Mouse (Mus musculus): ENCODE data around the gene 6030498E09Rik. TPM values are rescaled to one million over a fixed set of nuclear protein-coding genes. Genes with fewer than 3 reads are reported as not detected.

6030498E09Rik gene
- polyA plus RNA-seq, 1 experiment from 2014 or later, result 1.7 TPM

DNA sequence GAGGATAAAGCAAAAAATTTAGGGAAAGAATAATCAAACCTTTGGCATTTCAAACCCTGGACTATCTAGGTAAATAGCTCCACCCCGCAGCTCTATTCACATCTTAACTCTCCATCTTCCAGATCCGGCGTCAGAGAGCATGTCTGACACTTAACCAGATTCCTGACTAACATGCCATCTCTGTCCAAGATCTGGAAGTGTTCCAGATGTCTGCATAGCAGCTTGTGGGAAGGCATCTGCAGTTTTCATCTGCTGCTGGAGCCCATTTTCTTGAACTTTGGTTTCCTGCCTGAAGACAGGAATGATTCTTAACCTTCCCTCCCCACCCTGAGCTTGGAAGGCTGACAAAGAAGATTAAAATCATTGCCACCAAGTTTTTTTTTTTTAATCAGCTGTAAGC, 44.4 kb downstream of the 6030498E09Rik start:
- Histone ChIP-seq H3K9me3 (replicated peaks; ENCODE audit: control insufficient read depth, low read length) (no peaks in the 10 kb centered on the region), H3K27me3 (ENCODE audit: control insufficient read depth, insufficient read depth, low read length) (no peaks in the 10 kb centered on the region), H3K4me2 (ENCODE audit: low read depth, low read length) (no peak overlapping the region), H3K36me3 (ENCODE audit: control insufficient read depth, insufficient read depth) (no peaks in the 10 kb centered on the region), H3K9ac (ENCODE audit: low read length) (no peak overlapping the region), H3K4me1 (ENCODE audit: control insufficient read depth, insufficient read depth, low read length) (no peaks in the 10 kb centered on the region), H3K27ac (ENCODE audit: low read length) (no peak overlapping the region), H3K4me3 (ENCODE audit: low read length) (no peak overlapping the region)
- ATAC-seq (replicated peaks; ENCODE audit: extremely low read depth, insufficient read depth, low FRiP score), result no peak
- 32% methylated on average over 3 of the region's 3 CpGs for WGBS

DNA sequence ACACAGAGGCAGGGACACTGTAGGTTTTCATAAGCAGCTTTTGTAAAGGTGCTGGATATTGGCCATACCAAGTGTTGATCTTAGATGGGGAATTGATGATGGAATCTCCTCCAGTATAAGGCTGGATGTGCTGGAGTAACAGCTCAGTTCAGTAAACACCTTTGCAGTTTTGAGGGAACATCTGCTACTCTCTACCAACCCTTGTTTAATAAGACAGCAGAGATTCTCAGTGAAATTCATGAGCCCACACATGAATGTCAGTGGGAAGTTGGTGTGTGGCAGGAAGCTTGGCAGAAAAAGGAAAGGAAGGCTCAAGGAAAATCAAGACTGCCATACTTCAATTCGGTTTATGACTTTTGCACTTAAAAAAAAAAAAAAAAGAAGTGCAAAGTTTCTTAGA, 186.1 kb downstream of the 6030498E09Rik start:
- H3K9ac ChIP-seq (ENCODE audit: low read length), result no peak overlapping the region
- H3K4me2 ChIP-seq (ENCODE audit: low read depth, low read length), result no peak overlapping the region
- ATAC-seq (replicated peaks; ENCODE audit: extremely low read depth, insufficient read depth, low FRiP score), result no peak
- no peaks in the 10 kb centered on the region for H3K27me3 ChIP-seq (ENCODE audit: control insufficient read depth, insufficient read depth, low read length)
- no peaks in the 10 kb centered on the region for H3K36me3 ChIP-seq (ENCODE audit: control insufficient read depth, insufficient read depth)
- 33% methylated on average over 1 of the region's 1 CpGs for WGBS
- 0 out of 2 replicates have a peak, but pooled peaks cover 3% of the 10 kb centered on the region for H3K9me3 ChIP-seq (replicated peaks; ENCODE audit: control insufficient read depth, low read length)
- H3K27ac ChIP-seq (ENCODE audit: low read length), result no peak overlapping the region
- H3K4me1 ChIP-seq (ENCODE audit: control insufficient read depth, insufficient read depth, low read length), result no peaks in the 10 kb centered on the region
- H3K4me3 ChIP-seq (ENCODE audit: low read length), result no peak overlapping the region

GRCm38 (mm10) chrX:38996265-38996664, 223.8 kb downstream of the 6030498E09Rik start:
- no peak for ATAC-seq (replicated peaks; ENCODE audit: extremely low read depth, insufficient read depth, low FRiP score)
- Histone ChIP-seq H3K27ac (ENCODE audit: low read length) (no peak overlapping the region), H3K27me3 (ENCODE audit: control insufficient read depth, insufficient read depth, low read length) (no peaks in the 10 kb centered on the region), H3K4me2 (ENCODE audit: low read depth, low read length) (no peak overlapping the region), H3K4me3 (ENCODE audit: low read length) (no peak overlapping the region), H3K9ac (ENCODE audit: low read length) (no peak overlapping the region), H3K9me3 (replicated peaks; ENCODE audit: control insufficient read depth, low read length) (no peaks in the 10 kb centered on the region), H3K36me3 (ENCODE audit: control insufficient read depth, insufficient read depth) (no peaks in the 10 kb centered on the region), H3K4me1 (ENCODE audit: control insufficient read depth, insufficient read depth, low read length) (no peaks in the 10 kb centered on the region)
- WGBS, result 70% methylated on average over 5 of the region's 5 CpGs

Small RNAs within 50 kb of the gene (microRNA-seq; reads per million reads assigned to microRNA genes)
- gene Gm25642, result not detected

Other genes with a start within 250 kb of the 6030498E09Rik start
- gene Cul4b, start 196.5 kb upstream of the 6030498E09Rik start, polyA plus RNA-seq (2015; fragmentation: Nextera tagmentation; extraction: Ambion mirVana), result 12.2 and 14.0 TPM in 2 replicates
- 54.3 and 65.6 TPM in 2 replicates for gene Mcts1, start 172.1 kb upstream of the 6030498E09Rik start, polyA plus RNA-seq (2015; fragmentation: Nextera tagmentation; extraction: Ambion mirVana)
- gene C1galt1c1, start 137.6 kb upstream of the 6030498E09Rik start, polyA plus RNA-seq (2015; fragmentation: Nextera tagmentation; extraction: Ambion mirVana), result 23.9 and 29.0 TPM in 2 replicates